Mouse (Mus musculus): ENCODE results near the gene Pth. TPM values are rescaled to one million over a fixed set of nuclear protein-coding genes. Genes with fewer than 3 reads are reported as not detected.

Gene Pth
- total and polyA plus RNA-seq, 3 experiments, result not detected

- peak overlapping the region; percentile 85 for H3K4me2 ChIP-seq (ENCODE audit: insufficient read depth, low read depth, poor library complexity, severe bottlenecking)
- H3K27me3 ChIP-seq (replicated peaks), result no peaks in the 10 kb centered on the region
- no peaks in the 10 kb centered on the region for H3K9me3 ChIP-seq (replicated peaks; ENCODE audit: low read length)
- H3K4me1 ChIP-seq (ENCODE audit: control insufficient read depth in 1 of 2, insufficient read depth in 2 of 2), result peaks cover 0 to 36% of the 10 kb centered on the region in 2 experiments; a peak in 2 of 4 replicates
- peaks cover 0 to 4% of the 10 kb centered on the region in 2 experiments for H3K36me3 ChIP-seq (replicated peaks in 1 of 2; ENCODE audit: control insufficient read depth in 1 of 2, insufficient read depth in 1 of 2, low read length in 1 of 2)
- in situ Hi-C loops (cut with MboI; ENCODE audit: low pct_ligation_motif_present, low pct_unique_long_range_greater_than_20kb, low sequenced_read_pairs), result loop anchor here (5.0 to 10.0 kb wide), 3 partner anchors 65 to 223 kb away; partner anchors contain the start of gene Far1
- peak overlapping the region; percentile 71 for H3K27ac ChIP-seq (ENCODE audit: insufficient read depth, low read depth)
- peak overlapping the region; percentile 73 for H3K9ac ChIP-seq (ENCODE audit: insufficient read depth, low read depth)
- no peak for TF ChIP-seq GABPA (IDR thresholded peaks at IDR 0.05; ENCODE audit: insufficient replicate concordance, low read depth, low read length)
- TF ChIP-seq USF2 (conservative IDR thresholded peaks at IDR 0.05; ENCODE audit: low read depth, low read length), result no peak
- 0 out of 2 replicates have a peak, but pooled peaks have one; percentile 13 for TF ChIP-seq NRF1 (IDR thresholded peaks at IDR 0.05; ENCODE audit: low read depth, low read length)
- peak; percentile 46 for TF ChIP-seq IRF4 (IDR thresholded peaks at IDR 0.05; ENCODE audit: low read depth, low read length)
- TF ChIP-seq PAX5 (IDR thresholded peaks at IDR 0.05; ENCODE audit: low read length), result no peak
- TF ChIP-seq JUN (IDR thresholded peaks at IDR 0.05; ENCODE audit: insufficient read depth, low read depth, low read length), result no peak
- TF ChIP-seq ZKSCAN1 (IDR thresholded peaks at IDR 0.05; ENCODE audit: borderline replicate concordance, low read depth, low read length), result no peak
- no peak for TF ChIP-seq ELF1 (IDR thresholded peaks at IDR 0.05; ENCODE audit: low read depth, low read length)
- no peak for TF ChIP-seq RCOR1 (conservative IDR thresholded peaks at IDR 0.05; ENCODE audit: low read depth, low read length)
- no peak for TF ChIP-seq POLR2AphosphoS2 (IDR thresholded peaks at IDR 0.05; ENCODE audit: low read depth, low read length)
- TF ChIP-seq MAX (IDR thresholded peaks at IDR 0.05; ENCODE audit: low read length), result peak; percentile 83
- no peak; the same call in none of the 2 replicates for TF ChIP-seq MEF2A (IDR thresholded peaks at IDR 0.05; ENCODE audit: borderline replicate concordance, low read depth, low read length)
- TF ChIP-seq E2F4 (IDR thresholded peaks at IDR 0.05; ENCODE audit: insufficient replicate concordance, low read depth, low read length), result peak; percentile 93; the same call in 1 of the 2 replicates
- TF ChIP-seq MYC (IDR thresholded peaks at IDR 0.05; ENCODE audit: low read depth, low read length), result 0 out of 2 replicates have a peak, but pooled peaks have one; percentile 50
- no peak for TF ChIP-seq NELFE (IDR thresholded peaks at IDR 0.05; ENCODE audit: low read depth, low read length)
- no peak for TF ChIP-seq ZC3H11A (IDR thresholded peaks at IDR 0.05; ENCODE audit: low read depth, low read length)
- TF ChIP-seq MAZ (IDR thresholded peaks at IDR 0.05; ENCODE audit: low read depth, low read length), result no peak
- no peak for TF ChIP-seq RAD21 (IDR thresholded peaks at IDR 0.05; ENCODE audit: low read depth, low read length)
- peak; percentile 12; the same call in 1 of the 2 replicates for TF ChIP-seq SMC3 (IDR thresholded peaks at IDR 0.05; ENCODE audit: low read depth, low read length)
- TF ChIP-seq UBTF (IDR thresholded peaks at IDR 0.05; ENCODE audit: low read depth, low read length), result peak; percentile 83; the same call in 1 of the 2 replicates
- TF ChIP-seq ZNF384 (IDR thresholded peaks at IDR 0.05; ENCODE audit: low read depth, low read length), result no peak
- peak; percentile 100 for TF ChIP-seq SIN3A (IDR thresholded peaks at IDR 0.05; ENCODE audit: low read length)
- TF ChIP-seq MXI1 (IDR thresholded peaks at IDR 0.05; ENCODE audit: low read depth, low read length), result peak; percentile 92
- TF ChIP-seq POLR2A (IDR thresholded peaks at IDR 0.05; ENCODE audit: low read depth, low read length), result no peak
- TF ChIP-seq CHD1 (IDR thresholded peaks at IDR 0.05; ENCODE audit: low read depth, low read length), result peak; percentile 87; the same call in 1 of the 2 replicates
- peak; percentile 14 for TF ChIP-seq TBP (conservative IDR thresholded peaks at IDR 0.05; ENCODE audit: low read depth, low read length)
- peak; percentile 45 for TF ChIP-seq USF1 (IDR thresholded peaks at IDR 0.05; ENCODE audit: low read depth, low read length)
- TF ChIP-seq HCFC1 (IDR thresholded peaks at IDR 0.05; ENCODE audit: low read depth, low read length), result no peak
- TF ChIP-seq MAFK (IDR thresholded peaks at IDR 0.05; ENCODE audit: insufficient replicate concordance, low read length), result no peak
- TF ChIP-seq BHLHE40 (IDR thresholded peaks at IDR 0.05; ENCODE audit: low read depth, low read length), result 0 out of 2 replicates have a peak, but pooled peaks have one; percentile 36
- peak; percentile 50 for TF ChIP-seq ZMIZ1 (IDR thresholded peaks at IDR 0.05; ENCODE audit: low read depth, low read length)
- TF ChIP-seq KAT2A (IDR thresholded peaks at IDR 0.05; ENCODE audit: insufficient replicate concordance, low read length), result peak; percentile 53; the same call in 1 of the 2 replicates
- TF ChIP-seq CHD2 (IDR thresholded peaks at IDR 0.05; ENCODE audit: low read length), result no peak
- TF ChIP-seq JUND (conservative IDR thresholded peaks at IDR 0.05; ENCODE audit: low read depth, low read length), result no peak
- peak; percentile 58 for TF ChIP-seq ETS1 (conservative IDR thresholded peaks at IDR 0.05; ENCODE audit: low read depth, low read length)
- TF ChIP-seq TCF12 (IDR thresholded peaks at IDR 0.05; ENCODE audit: low read depth, low read length), result peak; percentile 30; the same call in 1 of the 2 replicates
- peak in 1 of 2 experiments; percentile 56; a peak in 2 of 4 replicates for TF ChIP-seq CTCF (conservative IDR thresholded peaks at IDR 0.05 in 1 of 2, IDR thresholded peaks at IDR 0.05 in 1 of 2; ENCODE audit: low read depth in 2 of 2, low read length in 2 of 2)
- TF ChIP-seq EP300 (IDR thresholded peaks at IDR 0.05; ENCODE audit: low read length), result no peak
- DNase-seq (ENCODE audit: extremely low read depth), result peak; percentile 68
- dilution Hi-C loops (cut with MboI; ENCODE audit: extremely low pct_ligation_motif_present, extremely low pct_unique_long_range_greater_than_20kb, low sequenced_read_pairs), result no loop called here
- H3K79me2 ChIP-seq (replicated peaks; ENCODE audit: control insufficient read depth, extremely low read depth, insufficient read depth, poor library complexity, severe bottlenecking), result 0 out of 2 replicates have a peak, but pooled peaks cover 2% of the 10 kb centered on the region
- H3K4me3 ChIP-seq (replicated peaks in 1 of 3; ENCODE audit: low read depth in 2 of 3, low read length in 2 of 3, poor library complexity in 1 of 3), result peak overlapping the region; percentile 72 to 80 (median 72)
Measured at GRCm38 (mm10) chr7:113369620-113370340, 18.6 kb downstream of the Pth start.
